Mouse (Mus musculus) midbrain, embryonic 11.5 days (tissue): ENCODE data around the gene Hspb8. TPM values are rescaled to one million over a fixed set of nuclear protein-coding genes. Genes with fewer than 3 reads are reported as not detected.

Experiments
- ATAC-seq: fragments of 200-750 bp; cut with Nextera tagmentation; 2 replicates; pipeline ENCODE4 v1.8.0; 2017; ENCODE audit warnings: moderate TSS enrichment, moderate library complexity; ENCODE audit not compliant: low FRiP score
- DNase-seq: peaks from one replicate; pipeline ENCODE4 v3.0.0; 2015; ENCODE audit warnings: low spot score; ENCODE audit errors: missing footprints
- H3K27ac ChIP-seq: fragments of 300-500 bp; sonication (generic); 2 replicates; pipeline ENCODE4 v1.5.1; 2014; ENCODE audit warnings: low read depth, low read length
- H3K27me3 ChIP-seq: fragments of 300-500 bp; sonication (generic); 2 replicates; pipeline ENCODE4 v1.6.1; 2014; ENCODE audit warnings: mild to moderate bottlenecking, low read length, moderate library complexity, mixed read lengths; ENCODE audit not compliant: control insufficient read depth, insufficient read depth
- H3K36me3 ChIP-seq: fragments of 300-500 bp; sonication (generic); 2 replicates; pipeline ENCODE4 v1.6.1; 2014; ENCODE audit warnings: mild to moderate bottlenecking, low read length, moderate library complexity, mixed read lengths; ENCODE audit not compliant: control insufficient read depth, insufficient read depth
- H3K4me1 ChIP-seq: fragments of 300-500 bp; sonication (generic); 2 replicates; pipeline ENCODE4 v1.6.1; 2014; ENCODE audit warnings: low read length; ENCODE audit not compliant: control insufficient read depth, insufficient read depth
- H3K4me2 ChIP-seq: fragments of 300-500 bp; sonication (generic); 2 replicates; pipeline ENCODE4 v1.6.1; 2014; ENCODE audit warnings: mild to moderate bottlenecking, moderate library complexity
- H3K4me3 ChIP-seq: fragments of 300-500 bp; sonication (generic); 2 replicates; pipeline ENCODE4 v1.5.1; 2014; ENCODE audit warnings: low read depth, low read length
- H3K9ac ChIP-seq: fragments of 300-500 bp; sonication (generic); 2 replicates; pipeline ENCODE4 v1.6.1; 2014; ENCODE audit warnings: low read length
- H3K9me3 ChIP-seq: fragments of 300-500 bp; sonication (generic); 2 replicates; pipeline ENCODE4 v1.6.1; 2016; ENCODE audit warnings: low read length; ENCODE audit not compliant: control insufficient read depth
- WGBS: fragments of 180-500 bp; shearing (Covaris S2); extraction: QIAGEN DNeasy Blood & Tissue Kit; methylation state at CpG from one replicate; pipeline ENCODE4 v1.1.7; 2014; 5-methylcytosine and 5-hydroxymethylcytosine counted together
- polyA plus RNA-seq: library from polyadenylated mRNA; unstranded; fragments of >200 nt; fragmentation: Nextera tagmentation; extraction: Ambion mirVana; gene quantifications from 2 replicates; pipeline ENCODE4 v1.2.1, GENCODE M21; 2014

Hspb8 gene
- polyA plus RNA-seq, 1 experiment from 2014 or later, result 6.1 TPM

- Histone ChIP-seq H3K4me2 (0 out of 2 replicates have a peak overlapping the region, but pooled peaks have one; percentile 6), H3K27ac (peak overlapping the region; percentile 28), H3K27me3 (no peaks in the 10 kb centered on the region), H3K9me3 (no peaks in the 10 kb centered on the region), H3K36me3 (no peaks in the 10 kb centered on the region), H3K4me1 (peaks cover 24% of the 10 kb centered on the region), H3K9ac (no peak overlapping the region), H3K4me3 (no peak overlapping the region)
- DNase-seq (peak; percentile 92), ATAC-seq (peak; percentile 61; the same call in 1 of the 2 replicates)
- WGBS, result 4% methylated on average over 6 of the region's 6 CpGs
Observed at GRCm38 (mm10) chr5:116420759-116421225, 1.9 kb downstream of the Hspb8 start.

- DNase-seq, result no peak
- H3K4me1 ChIP-seq, result peaks cover 26% of the 10 kb centered on the region
- no peaks in the 10 kb centered on the region for H3K27me3 ChIP-seq
- no peak overlapping the region for H3K9ac ChIP-seq
- no peak for ATAC-seq
- peak overlapping the region; percentile 28; the same call in 1 of the 2 replicates for H3K27ac ChIP-seq
- H3K4me3 ChIP-seq, result no peak overlapping the region
- H3K4me2 ChIP-seq, result no peak overlapping the region
- WGBS, result 96% methylated on average over 1 of the region's 1 CpGs
- no peaks in the 10 kb centered on the region for H3K36me3 ChIP-seq
- H3K9me3 ChIP-seq, result no peaks in the 10 kb centered on the region
Observed at GRCm38 (mm10) chr5:116420213-116420612, 2.5 kb downstream of the Hspb8 start.

GRCm38 (mm10) chr5:116419322-116420045 lies 3.2 kb downstream of the Hspb8 start:
- peaks cover 26% of the 10 kb centered on the region for H3K4me1 ChIP-seq
- ATAC-seq (no peak), DNase-seq (no peak)
- no peak overlapping the region for H3K4me2 ChIP-seq
- H3K9ac ChIP-seq, result no peak overlapping the region
- 49% methylated on average over 6 of the region's 6 CpGs for WGBS
- H3K4me3 ChIP-seq, result no peak overlapping the region
- no peaks in the 10 kb centered on the region for H3K9me3 ChIP-seq
- no peaks in the 10 kb centered on the region for H3K27me3 ChIP-seq
- no peaks in the 10 kb centered on the region for H3K36me3 ChIP-seq
- no peak overlapping the region for H3K27ac ChIP-seq

GRCm38 (mm10) chr5:116416208-116416607 lies 6.5 kb downstream of the Hspb8 start:
- no peaks in the 10 kb centered on the region for H3K27me3 ChIP-seq
- no peaks in the 10 kb centered on the region for H3K9me3 ChIP-seq
- H3K4me2 ChIP-seq, result no peak overlapping the region
- H3K4me1 ChIP-seq, result peaks cover 14% of the 10 kb centered on the region
- 5% methylated on average over 5 of the region's 5 CpGs for WGBS
- no peaks in the 10 kb centered on the region for H3K36me3 ChIP-seq
- H3K27ac ChIP-seq, result no peak overlapping the region
- ATAC-seq, result no peak
- H3K9ac ChIP-seq, result no peak overlapping the region
- no peak for DNase-seq
- no peak overlapping the region for H3K4me3 ChIP-seq

GRCm38 (mm10) chr5:116409689-116410590 lies 12.7 kb downstream of the Hspb8 start:
- WGBS, result under 1% methylated on average over 16 of the region's 16 CpGs
- Histone ChIP-seq H3K4me2 (peak overlapping the region; percentile 21; the same call in 1 of the 2 replicates), H3K9ac (no peak overlapping the region), H3K27me3 (no peaks in the 10 kb centered on the region), H3K4me1 (peaks cover 23% of the 10 kb centered on the region), H3K9me3 (no peaks in the 10 kb centered on the region), H3K36me3 (no peaks in the 10 kb centered on the region), H3K4me3 (no peak overlapping the region), H3K27ac (no peak overlapping the region; the same call in 1 of the 2 replicates)
- no peak; the same call in 1 of the 2 replicates for ATAC-seq
- DNase-seq, result peak; percentile 94

GRCm38 (mm10) chr5:116408965-116409364 lies 13.7 kb downstream of the Hspb8 start:
- Histone ChIP-seq H3K9me3 (no peaks in the 10 kb centered on the region), H3K4me3 (no peak overlapping the region), H3K27me3 (no peaks in the 10 kb centered on the region), H3K36me3 (no peaks in the 10 kb centered on the region), H3K9ac (no peak overlapping the region), H3K27ac (no peak overlapping the region), H3K4me2 (no peak overlapping the region), H3K4me1 (peaks cover 23% of the 10 kb centered on the region)
- DNase-seq, result no peak
- no peak for ATAC-seq
- WGBS, result 63% methylated on average over 9 of the region's 9 CpGs

- Histone ChIP-seq H3K27me3 (no peaks in the 10 kb centered on the region), H3K27ac (no peak overlapping the region), H3K36me3 (no peaks in the 10 kb centered on the region), H3K9ac (no peak overlapping the region), H3K4me3 (no peak overlapping the region), H3K9me3 (no peaks in the 10 kb centered on the region), H3K4me2 (no peak overlapping the region), H3K4me1 (peaks cover 23% of the 10 kb centered on the region)
- ATAC-seq, result no peak
- WGBS, result 39% methylated on average over 6 of the region's 6 CpGs
- no peak for DNase-seq
Observed at GRCm38 (mm10) chr5:116407936-116408335, 14.7 kb downstream of the Hspb8 start.

- no peak overlapping the region for H3K4me2 ChIP-seq
- no peaks in the 10 kb centered on the region for H3K27me3 ChIP-seq
- no peak overlapping the region for H3K4me3 ChIP-seq
- H3K9ac ChIP-seq, result no peak overlapping the region
- no peak for ATAC-seq
- no peaks in the 10 kb centered on the region for H3K36me3 ChIP-seq
- DNase-seq, result no peak
- H3K4me1 ChIP-seq, result peaks cover 23% of the 10 kb centered on the region
- 27% methylated on average over 4 of the region's 4 CpGs for whole genome bisulfite sequencing
- H3K27ac ChIP-seq, result no peak overlapping the region
- H3K9me3 ChIP-seq, result no peaks in the 10 kb centered on the region
Observed at GRCm38 (mm10) chr5:116407321-116407720, 15.3 kb downstream of the Hspb8 start.

- DNase-seq, result no peak
- ATAC-seq, result no peak
- H3K36me3 ChIP-seq, result no peaks in the 10 kb centered on the region
- WGBS, result 80% methylated on average over 3 of the region's 3 CpGs
- H3K4me1 ChIP-seq, result peaks cover 23% of the 10 kb centered on the region
- no peak overlapping the region for H3K27ac ChIP-seq
- H3K27me3 ChIP-seq, result no peaks in the 10 kb centered on the region
- no peaks in the 10 kb centered on the region for H3K9me3 ChIP-seq
- H3K9ac ChIP-seq, result no peak overlapping the region
- H3K4me3 ChIP-seq, result no peak overlapping the region
- H3K4me2 ChIP-seq, result no peak overlapping the region
Observed at GRCm38 (mm10) chr5:116406507-116406906, 16.2 kb downstream of the Hspb8 start.
